Mouse (Mus musculus) forebrain, embryonic 16.5 days (tissue): Measurements from ENCODE around the gene Unc5cl. TPM values are rescaled to one million over a fixed set of nuclear protein-coding genes. Genes with fewer than 3 reads are reported as not detected.

Experiments
- ATAC-seq: fragments of 200-750 bp; cut with Nextera tagmentation; 2 replicates; pipeline ENCODE4 v1.8.0; 2017; ENCODE audit warnings: mild to moderate bottlenecking, moderate library complexity
- H3K27ac ChIP-seq: fragments of 300-500 bp; sonication (generic); 2 replicates; pipeline ENCODE4 v1.5.1; 2014; ENCODE audit warnings: low read length, control low read depth
- H3K27me3 ChIP-seq: fragments of 300-500 bp; sonication (generic); replicated peaks from 2 replicates; pipeline ENCODE4 v1.6.1; 2014; ENCODE audit warnings: low read length; ENCODE audit not compliant: control insufficient read depth, insufficient read depth
- H3K36me3 ChIP-seq: fragments of 300-500 bp; sonication (generic); 2 replicates; pipeline ENCODE4 v1.6.1; 2014; ENCODE audit not compliant: control insufficient read depth, insufficient read depth
- H3K4me1 ChIP-seq: fragments of 300-500 bp; sonication (generic); replicated peaks from 2 replicates; pipeline ENCODE4 v1.6.1; 2014; ENCODE audit warnings: low read length; ENCODE audit not compliant: control insufficient read depth, insufficient read depth
- H3K4me2 ChIP-seq: fragments of 300-500 bp; sonication (generic); 2 replicates; pipeline ENCODE4 v1.6.1; 2014; ENCODE audit warnings: mild to moderate bottlenecking, low read length, control low read depth
- H3K4me3 ChIP-seq: fragments of 300-500 bp; sonication (generic); replicated peaks from 2 replicates; pipeline ENCODE4 v1.5.1; 2014; ENCODE audit warnings: mild to moderate bottlenecking, low read length, control low read depth
- H3K9ac ChIP-seq: fragments of 300-500 bp; sonication (generic); replicated peaks from 2 replicates; pipeline ENCODE4 v1.6.1; 2014; ENCODE audit warnings: low read depth, low read length, control low read depth
- H3K9me3 ChIP-seq: fragments of 300-500 bp; sonication (generic); 2 replicates; pipeline ENCODE4 v1.6.1; 2016; ENCODE audit warnings: low read length; ENCODE audit not compliant: control insufficient read depth
- WGBS: fragments of 180-500 bp; shearing (Covaris S2); extraction: QIAGEN DNeasy Blood & Tissue Kit; methylation state at CpG from one replicate; pipeline ENCODE4 v1.1.7; 2014; 5-methylcytosine and 5-hydroxymethylcytosine counted together
- polyA plus RNA-seq: library from polyadenylated mRNA; unstranded; fragments of >200 nt; fragmentation: Nextera tagmentation; extraction: Ambion mirVana; gene quantifications from 2 replicates; pipeline ENCODE4 v1.2.1, GENCODE M21; 2015

The Unc5cl gene
- polyA plus RNA-seq, 1 experiment from 2014 or later: 0.19 TPM

- Histone ChIP-seq H3K27me3 (no peaks in the 10 kb centered on the region), H3K9ac (no peak overlapping the region), H3K27ac (no peak overlapping the region), H3K4me3 (no peak overlapping the region), H3K36me3 (no peaks in the 10 kb centered on the region), H3K4me1 (no peaks in the 10 kb centered on the region), H3K9me3 (no peaks in the 10 kb centered on the region), H3K4me2 (no peak overlapping the region)
- no peak for ATAC-seq
- 91% methylated on average over 5 of the region's 5 CpGs for WGBS
These were observed 29.5 kb downstream of the Unc5cl start for GRCm38 (mm10) chr17:48484191-48484590.

- H3K9me3 ChIP-seq: no peaks in the 10 kb centered on the region
- H3K27me3 ChIP-seq: no peaks in the 10 kb centered on the region
- ATAC-seq: no peak
- no peaks in the 10 kb centered on the region for H3K36me3 ChIP-seq
- no peaks in the 10 kb centered on the region; the same call in 1 of the 2 replicates for H3K4me1 ChIP-seq
- no peak overlapping the region for H3K4me3 ChIP-seq
- no peak overlapping the region for H3K4me2 ChIP-seq
- no peak overlapping the region for H3K9ac ChIP-seq
- 87% methylated on average over 3 of the region's 3 CpGs for WGBS
- H3K27ac ChIP-seq: no peak overlapping the region
These were observed 34.8 kb downstream of the Unc5cl start for GRCm38 (mm10) chr17:48489466-48489865.

GRCm38 (mm10) chr17:48492621-48493020 lies 37.9 kb downstream of the Unc5cl start:
- WGBS: 94% methylated on average over 8 of the region's 8 CpGs
- no peaks in the 10 kb centered on the region for H3K27me3 ChIP-seq
- ATAC-seq: no peak

GRCm38 (mm10) chr17:48493582-48493981 lies 38.9 kb downstream of the Unc5cl start:
- 52% methylated on average over 7 of the region's 7 CpGs for WGBS
- ATAC-seq: no peak
- no peak overlapping the region for H3K4me2 ChIP-seq
- H3K4me3 ChIP-seq: no peak overlapping the region
- H3K36me3 ChIP-seq: no peaks in the 10 kb centered on the region
- no peaks in the 10 kb centered on the region for H3K9me3 ChIP-seq
- H3K9ac ChIP-seq: no peak overlapping the region
- no peaks in the 10 kb centered on the region; the same call in 1 of the 2 replicates for H3K4me1 ChIP-seq
- H3K27me3 ChIP-seq: no peaks in the 10 kb centered on the region
- H3K27ac ChIP-seq: no peak overlapping the region

More at GRCm38 (mm10) chr17:48492621-48493020, 37.9 kb downstream of the Unc5cl start:
- no peaks in the 10 kb centered on the region for H3K9me3 ChIP-seq
- H3K4me2 ChIP-seq: no peak overlapping the region
- no peak overlapping the region for H3K27ac ChIP-seq
- no peak overlapping the region for H3K9ac ChIP-seq
- H3K36me3 ChIP-seq: no peaks in the 10 kb centered on the region
- no peaks in the 10 kb centered on the region; the same call in 1 of the 2 replicates for H3K4me1 ChIP-seq
- no peak overlapping the region for H3K4me3 ChIP-seq

- no peaks in the 10 kb centered on the region for H3K9me3 ChIP-seq
- no peaks in the 10 kb centered on the region for H3K36me3 ChIP-seq
- H3K4me1 ChIP-seq: no peaks in the 10 kb centered on the region; the same call in 1 of the 2 replicates
- no peak overlapping the region for H3K9ac ChIP-seq
- H3K27ac ChIP-seq: no peak overlapping the region
- no peak overlapping the region for H3K4me2 ChIP-seq
- ATAC-seq: no peak
- WGBS: 67% methylated on average over 8 of the region's 8 CpGs
- H3K4me3 ChIP-seq: no peak overlapping the region
- no peaks in the 10 kb centered on the region for H3K27me3 ChIP-seq
These were observed 39.3 kb downstream of the Unc5cl start for GRCm38 (mm10) chr17:48493986-48494385.

- H3K4me3 ChIP-seq: no peak overlapping the region
- no peaks in the 10 kb centered on the region for H3K4me1 ChIP-seq
- no peak for ATAC-seq
- H3K4me2 ChIP-seq: no peak overlapping the region
- H3K9ac ChIP-seq: no peak overlapping the region
- no peaks in the 10 kb centered on the region for H3K9me3 ChIP-seq
- WGBS: 84% methylated on average over 3 of the region's 3 CpGs
- H3K36me3 ChIP-seq: no peaks in the 10 kb centered on the region
- no peak overlapping the region for H3K27ac ChIP-seq
- no peaks in the 10 kb centered on the region for H3K27me3 ChIP-seq
These were observed 43.3 kb downstream of the Unc5cl start for GRCm38 (mm10) chr17:48497986-48498385.

- no peak overlapping the region for H3K27ac ChIP-seq
- no peaks in the 10 kb centered on the region for H3K9me3 ChIP-seq
- H3K36me3 ChIP-seq: no peaks in the 10 kb centered on the region
- H3K9ac ChIP-seq: no peak overlapping the region
- peaks cover 5% of the 10 kb centered on the region; the same call in 1 of the 2 replicates for H3K4me1 ChIP-seq
- H3K4me3 ChIP-seq: no peak overlapping the region
- no peaks in the 10 kb centered on the region for H3K27me3 ChIP-seq
- WGBS: 72% methylated on average over 7 of the region's 7 CpGs
- ATAC-seq: no peak
- H3K4me2 ChIP-seq: no peak overlapping the region
These were observed 46.2 kb downstream of the Unc5cl start for GRCm38 (mm10) chr17:48500846-48501445.

GRCm38 (mm10) chr17:48505006-48505405 lies 50.3 kb downstream of the Unc5cl start:
- no peaks in the 10 kb centered on the region for H3K36me3 ChIP-seq
- ATAC-seq: no peak; the same call in 1 of the 2 replicates
- WGBS: 2% methylated on average over 3 of the region's 3 CpGs
- no peak overlapping the region for H3K27ac ChIP-seq
- H3K4me2 ChIP-seq: no peak overlapping the region
- no peaks in the 10 kb centered on the region for H3K9me3 ChIP-seq
- no peak overlapping the region for H3K4me3 ChIP-seq
- H3K27me3 ChIP-seq: no peaks in the 10 kb centered on the region
- H3K4me1 ChIP-seq: peaks cover 5% of the 10 kb centered on the region; the same call in 1 of the 2 replicates
- H3K9ac ChIP-seq: no peak overlapping the region

- no peak overlapping the region for H3K9ac ChIP-seq
- peaks cover 5% of the 10 kb centered on the region; the same call in 1 of the 2 replicates for H3K4me1 ChIP-seq
- no peaks in the 10 kb centered on the region for H3K36me3 ChIP-seq
- no peak overlapping the region for H3K27ac ChIP-seq
- ATAC-seq: no peak
- no peak overlapping the region for H3K4me2 ChIP-seq
- 25% methylated on average over 4 of the region's 4 CpGs for WGBS
- no peaks in the 10 kb centered on the region for H3K9me3 ChIP-seq
- H3K4me3 ChIP-seq: no peak overlapping the region
- no peaks in the 10 kb centered on the region for H3K27me3 ChIP-seq
These were observed 52.3 kb downstream of the Unc5cl start for GRCm38 (mm10) chr17:48506986-48507385.

- ATAC-seq: no peak
- no peak overlapping the region for H3K4me3 ChIP-seq
- H3K9ac ChIP-seq: no peak overlapping the region
- H3K27ac ChIP-seq: no peak overlapping the region
- 89% methylated on average over 4 of the region's 4 CpGs for WGBS
- H3K36me3 ChIP-seq: no peaks in the 10 kb centered on the region
- peaks cover 12% of the 10 kb centered on the region for H3K4me1 ChIP-seq
- H3K4me2 ChIP-seq: no peak overlapping the region
- H3K9me3 ChIP-seq: no peaks in the 10 kb centered on the region
- no peaks in the 10 kb centered on the region for H3K27me3 ChIP-seq
These were observed 54.9 kb downstream of the Unc5cl start for GRCm38 (mm10) chr17:48509596-48509995.
